Mouse (Mus musculus): ENCODE measurements around the gene Urm1.
"Not testable (repeated sequence)": the region's sequence is repeated elsewhere in the genome, so short reads cannot be mapped to it uniquely, and the experiment has no call there.

Gene Urm1

GRCm38 (mm10) chr2:29869646-29870451 lies 50.0 kb downstream of the Urm1 start:
- no peak for DNase-seq

GRCm38 (mm10) chr2:29872581-29873295 lies 52.9 kb downstream of the Urm1 start:
- peak; percentile 72 for DNase-seq

GRCm38 (mm10) chr2:29873801-29874200 lies 53.9 kb downstream of the Urm1 start:
- DNase-seq = no peak

- DNase-seq = no peak
These were observed 58.2 kb downstream of the Urm1 start for GRCm38 (mm10) chr2:29878061-29878460.

- DNase-seq = no peak
These were observed 59.3 kb downstream of the Urm1 start for GRCm38 (mm10) chr2:29879191-29879590.

- no peak for DNase-seq
These were observed 60.3 kb downstream of the Urm1 start for GRCm38 (mm10) chr2:29879964-29880830.

- DNase-seq = not testable (repeated sequence)
These were observed 66.9 kb downstream of the Urm1 start for GRCm38 (mm10) chr2:29886659-29887292.

- peak; percentile 99 for DNase-seq
These were observed 69.4 kb downstream of the Urm1 start, which contains the start of gene Odf2 for GRCm38 (mm10) chr2:29889066-29889944. Gene Odf2 (plus strand): TSS chr2:29889221.

GRCm38 (mm10) chr2:29889991-29890833 lies 70.3 kb downstream of the Urm1 start:
- peak; percentile 92 for DNase-seq

- peak; percentile 83 for DNase-seq
These were observed 71.9 kb downstream of the Urm1 start for GRCm38 (mm10) chr2:29891773-29892172.

Measured in cerebellum, adult 11-12 months (tissue).